ENCODE assay signal across 8 mouse cellular contexts in the genomic region with DNA sequence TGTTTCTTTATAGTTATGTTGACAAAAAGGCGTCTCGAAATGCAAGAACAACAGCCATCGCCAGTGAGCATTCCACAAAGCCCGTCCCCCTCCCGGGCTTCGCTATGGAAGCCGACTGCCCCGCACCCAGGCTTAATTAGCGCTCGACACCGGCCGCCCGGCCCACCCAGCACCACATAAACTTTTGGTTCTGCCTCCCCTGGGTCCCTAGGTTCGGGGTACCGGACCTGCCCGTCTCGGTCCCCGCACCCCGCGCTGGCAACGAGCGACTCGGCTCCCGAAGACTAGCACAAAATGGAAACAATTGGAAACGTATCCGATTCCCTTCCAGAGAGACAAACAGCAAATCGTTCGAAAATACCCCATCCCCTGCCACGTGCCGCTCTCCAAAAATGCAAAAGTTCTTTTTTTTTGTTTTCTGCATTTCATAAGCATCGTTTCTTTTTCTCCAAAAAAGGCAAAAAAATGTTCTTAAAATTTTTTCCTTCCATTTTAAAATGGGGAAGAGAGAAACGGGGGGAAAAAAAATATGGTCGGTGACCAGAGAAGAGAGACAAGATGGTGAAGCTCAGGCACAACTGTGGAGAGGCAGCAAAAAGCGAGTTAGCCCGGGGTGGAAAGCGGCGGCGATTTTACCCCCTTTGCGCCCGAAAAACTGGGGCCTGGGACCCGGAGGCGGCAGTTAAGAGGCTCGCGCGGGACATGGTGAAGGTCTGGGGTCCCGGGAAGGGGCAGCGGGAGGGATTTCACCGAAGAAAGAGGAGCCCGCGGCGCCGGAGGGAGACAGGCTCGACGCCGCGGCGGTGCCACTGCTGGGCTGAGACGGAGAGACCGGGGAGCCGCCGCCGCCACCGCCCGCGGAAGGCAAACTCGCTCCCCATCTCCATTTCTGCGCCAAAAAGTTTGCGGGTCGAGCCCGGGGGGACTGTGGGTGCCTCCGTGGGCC. TPM values are rescaled to one million over a fixed set of nuclear protein-coding genes. Genes with fewer than 3 reads are reported as not detected.
DNase-seq lines count a peak whose midpoint lies in the region; ATAC-seq and TF ChIP-seq lines count a peak whose summit lies in the region.

No protein-coding gene starts in this region.

- H3K9me3 ChIP-seq in embryonic facial prominence, embryonic 14.5 days (ENCODE audit: control insufficient read depth, low read length) = no peaks in the 10 kb centered on the region
- H3K9me3 ChIP-seq in heart, embryonic 10.5 days = no peaks in the 10 kb centered on the region
- H3K9me3 ChIP-seq in limb, embryonic 13.5 days = no peaks in the 10 kb centered on the region
- H3K9me3 ChIP-seq in midbrain, embryonic 13.5 days = no peaks in the 10 kb centered on the region

- no peaks in the 10 kb centered on the region for H3K27me3 ChIP-seq in embryonic facial prominence, embryonic 14.5 days (replicated peaks; ENCODE audit: control insufficient read depth, insufficient read depth, low read length)
- no peaks in the 10 kb centered on the region for H3K27me3 ChIP-seq in heart, embryonic 10.5 days (ENCODE audit: insufficient read depth, poor library complexity, severe bottlenecking)
- no peaks in the 10 kb centered on the region for H3K27me3 ChIP-seq in limb, embryonic 13.5 days
- H3K27me3 ChIP-seq in midbrain, embryonic 13.5 days = no peaks in the 10 kb centered on the region
- no peaks in the 10 kb centered on the region for H3K27me3 ChIP-seq in spleen, adult 2 months (ENCODE audit: control insufficient read depth, insufficient read depth, low read length)

- H3K36me3 ChIP-seq in embryonic facial prominence, embryonic 14.5 days (ENCODE audit: control insufficient read depth, insufficient read depth, low read length) = peaks cover 34% of the 10 kb centered on the region
- H3K36me3 ChIP-seq in heart, embryonic 10.5 days = peaks cover 31% of the 10 kb centered on the region
- peaks cover 25% of the 10 kb centered on the region for H3K36me3 ChIP-seq in limb, embryonic 13.5 days
- H3K36me3 ChIP-seq in midbrain, embryonic 13.5 days = peaks cover 25% of the 10 kb centered on the region
- peaks cover 23% of the 10 kb centered on the region for H3K36me3 ChIP-seq in spleen, adult 2 months (ENCODE audit: control insufficient read depth, insufficient read depth, low read length)

- H3K4me1 ChIP-seq in embryonic facial prominence, embryonic 14.5 days (ENCODE audit: control insufficient read depth, insufficient read depth, low read length) = peaks cover 30% of the 10 kb centered on the region
- peaks cover 22% of the 10 kb centered on the region for H3K4me1 ChIP-seq in heart, embryonic 10.5 days
- peaks cover 42% of the 10 kb centered on the region for H3K4me1 ChIP-seq in limb, embryonic 13.5 days
- H3K4me1 ChIP-seq in midbrain, embryonic 13.5 days (replicated peaks) = peaks cover 50% of the 10 kb centered on the region
- H3K4me1 ChIP-seq in spleen, adult 2 months (ENCODE audit: control insufficient read depth, insufficient read depth, insufficient read length) = peaks cover 5% of the 10 kb centered on the region; the same call in 1 of the 2 replicates

- no peak for TF ChIP-seq POLR2A in spleen, adult 2 months (IDR thresholded peaks at IDR 0.05; ENCODE audit: low read depth, low read length)

- TF ChIP-seq CTCF in spleen, adult 2 months (IDR thresholded peaks at IDR 0.05; ENCODE audit: extremely low read depth, insufficient read depth, insufficient read length, insufficient replicate concordance) = no peak

- peak overlapping the region; percentile 100 for H3K27ac ChIP-seq in embryonic facial prominence, embryonic 14.5 days (replicated peaks; ENCODE audit: low read depth, low read length)
- peak overlapping the region; percentile 99 for H3K27ac ChIP-seq in heart, embryonic 10.5 days
- H3K27ac ChIP-seq in limb, embryonic 13.5 days = peak overlapping the region; percentile 100
- peak overlapping the region; percentile 100 for H3K27ac ChIP-seq in midbrain, embryonic 13.5 days
- peak overlapping the region; percentile 100 for H3K27ac ChIP-seq in spleen, adult 2 months (ENCODE audit: insufficient read depth, low read length)

- peak overlapping the region; percentile 59 for H3K4me2 ChIP-seq in embryonic facial prominence, embryonic 14.5 days (ENCODE audit: low read depth, low read length)
- H3K4me2 ChIP-seq in limb, embryonic 13.5 days (replicated peaks) = peak overlapping the region; percentile 64
- H3K4me2 ChIP-seq in midbrain, embryonic 13.5 days (replicated peaks) = peak overlapping the region; percentile 44

- peak overlapping the region; percentile 76 for H3K4me3 ChIP-seq in embryonic facial prominence, embryonic 14.5 days (ENCODE audit: low read depth, low read length)
- peak overlapping the region; percentile 95 for H3K4me3 ChIP-seq in heart, embryonic 10.5 days
- peak overlapping the region; percentile 97 for H3K4me3 ChIP-seq in limb, embryonic 13.5 days
- peak overlapping the region; percentile 99 for H3K4me3 ChIP-seq in midbrain, embryonic 13.5 days (replicated peaks)
- peak overlapping the region; percentile 100 for H3K4me3 ChIP-seq in spleen, adult 2 months (ENCODE audit: extremely low read depth, insufficient read depth, insufficient read length)

- H3K9ac ChIP-seq in embryonic facial prominence, embryonic 14.5 days (ENCODE audit: low read depth, low read length) = peak overlapping the region; percentile 98
- peak overlapping the region; percentile 100 for H3K9ac ChIP-seq in limb, embryonic 13.5 days
- peak overlapping the region; percentile 100 for H3K9ac ChIP-seq in midbrain, embryonic 13.5 days (replicated peaks)

- WGBS in embryonic facial prominence, embryonic 14.5 days = under 1% methylated on average over 57 of the region's 71 CpGs
- under 1% methylated on average over 71 of the region's 71 CpGs for WGBS in heart, embryonic 10.5 days
- under 1% methylated on average over 71 of the region's 71 CpGs for WGBS in limb, embryonic 13.5 days
- under 1% methylated on average over 71 of the region's 71 CpGs for WGBS in midbrain, embryonic 13.5 days
- under 1% methylated on average over 71 of the region's 71 CpGs for whole genome bisulfite sequencing in spleen, adult 2 months

- DNase-seq in 3T3-L1 (ENCODE audit: low read depth, low spot score) = peak; percentile 70
- peak; percentile 60 for DNase-seq in adrenal gland, postnatal 25 days
- DNase-seq in embryonic facial prominence, embryonic 14.5 days (ENCODE audit: low spot score) = peak; percentile 78
- peak; percentile 81 for DNase-seq in heart, embryonic 10.5 days (ENCODE audit: low spot score)
- peak; percentile 60 for DNase-seq in kidney, adult 9 months
- DNase-seq in spleen, adult 2 months (ENCODE audit: low read depth in 1 of 2, low spot score in 2 of 2) = peak in 1 of 2 experiments; percentile 41

- peak; percentile 19 for ATAC-seq in embryonic facial prominence, embryonic 14.5 days (ENCODE audit: low read depth)
- ATAC-seq in limb, embryonic 13.5 days (ENCODE audit: low FRiP score, low read depth) = peak; percentile 13
- peak; percentile 41 for ATAC-seq in midbrain, embryonic 13.5 days

RNA-seq across cellular contexts. Expression of gene H3f3a, which starts 1.0 kb away (rescaled TPM):
- total RNA-seq in adrenal gland, postnatal 25 days (2021) = 739 and 836 TPM in 2 replicates
- 2,156 and 2,321 TPM in 2 replicates for polyA plus RNA-seq in embryonic facial prominence, embryonic 14.5 days (2014; fragmentation: Nextera tagmentation; extraction: Ambion mirVana)
- 1,530 and 1,842 TPM in 2 replicates for polyA plus RNA-seq in heart, embryonic 10.5 days (2016; fragmentation: Nextera tagmentation; extraction: Ambion mirVana)
- 3,132 and 3,199 TPM in 2 replicates for polyA plus RNA-seq in limb, embryonic 13.5 days (2015; fragmentation: Nextera tagmentation; extraction: Ambion mirVana)
- polyA plus RNA-seq in midbrain, embryonic 13.5 days (2015; fragmentation: Nextera tagmentation; extraction: Ambion mirVana) = 4,178 and 4,302 TPM in 2 replicates
- polyA plus RNA-seq in spleen, adult 2 months (2012; rRNA removed) = 361 and 391 TPM in 2 replicates

RNA-seq across cellular contexts. Expression of gene Sde2, which starts 38.2 kb away (rescaled TPM):
- total RNA-seq in adrenal gland, postnatal 25 days (2021) = 21.7 and 26.0 TPM in 2 replicates
- polyA plus RNA-seq in embryonic facial prominence, embryonic 14.5 days (2014; fragmentation: Nextera tagmentation; extraction: Ambion mirVana) = 27.2 and 31.2 TPM in 2 replicates
- 32.3 and 39.8 TPM in 2 replicates for polyA plus RNA-seq in heart, embryonic 10.5 days (2016; fragmentation: Nextera tagmentation; extraction: Ambion mirVana)
- polyA plus RNA-seq in limb, embryonic 13.5 days (2015; fragmentation: Nextera tagmentation; extraction: Ambion mirVana) = 39.3 and 40.7 TPM in 2 replicates
- 28.8 and 33.6 TPM in 2 replicates for polyA plus RNA-seq in midbrain, embryonic 13.5 days (2015; fragmentation: Nextera tagmentation; extraction: Ambion mirVana)
- 7.1 and 9.3 TPM in 2 replicates for polyA plus RNA-seq in spleen, adult 2 months (2012; rRNA removed)
